Mouse (Mus musculus) thymus, adult 2 months (tissue): Measurements from ENCODE around the gene Slc17a4.

Experiments used
- CTCF ChIP-seq: fragments of 200-500 bp; IDR thresholded peaks from 2 replicates; pipeline ENCODE4 v1.5.1; 2012; ENCODE audit warnings: mild to moderate bottlenecking, control low read depth, low read length, moderate library complexity, borderline replicate concordance; ENCODE audit not compliant: control insufficient read depth, poor library complexity, insufficient read depth; ENCODE audit errors: extremely low read depth
- POLR2A ChIP-seq: fragments of 200-500 bp; IDR thresholded peaks from 2 replicates; pipeline ENCODE4 v1.6.1; 2012; ENCODE audit warnings: mild to moderate bottlenecking, low read length, control low read depth, moderate library complexity; ENCODE audit not compliant: control insufficient read depth, poor library complexity, insufficient read depth; ENCODE audit errors: extremely low read depth

- no peak for TF ChIP-seq CTCF
- TF ChIP-seq POLR2A: no peak
These were observed 2.9 kb upstream of the Slc17a4 start for GRCm38 (mm10) chr13:23917674-23918073.
